Mouse (Mus musculus): ENCODE results near the gene Lrrc61.

Lrrc61 gene

GRCm38 (mm10) chr6:48591871-48592270 lies 37.3 kb downstream of the Lrrc61 start:
- DNase-seq (ENCODE audit: low read depth, low spot score), result no peak

- DNase-seq (ENCODE audit: low read depth, low spot score), result peak; percentile 69
Measured at GRCm38 (mm10) chr6:48593158-48594042, 38.8 kb downstream of the Lrrc61 start, which contains the start of the genes Repin1 and Gm44965. Gene Repin1 (plus strand): TSS chr6:48593883. Gene Gm44965 (plus strand): TSS chr6:48593941.

GRCm38 (mm10) chr6:48594043-48594738 lies 39.6 kb downstream of the Lrrc61 start:
- DNase-seq (ENCODE audit: low read depth, low spot score), result peak; percentile 68

- no peak for DNase-seq (ENCODE audit: low read depth, low spot score)
Measured at GRCm38 (mm10) chr6:48595278-48595677, 40.7 kb downstream of the Lrrc61 start.

- DNase-seq (ENCODE audit: low read depth, low spot score), result no peak
Measured at GRCm38 (mm10) chr6:48596545-48597232, 42.1 kb downstream of the Lrrc61 start.

- DNase-seq (ENCODE audit: low read depth, low spot score), result no peak
Measured at GRCm38 (mm10) chr6:48597233-48597625, 42.6 kb downstream of the Lrrc61 start.

GRCm38 (mm10) chr6:48600594-48600993 lies 46.0 kb downstream of the Lrrc61 start:
- DNase-seq (ENCODE audit: low read depth, low spot score), result no peak

GRCm38 (mm10) chr6:48601271-48602079 lies 46.9 kb downstream of the Lrrc61 start, which contains the start of gene Zfp775:
Gene Zfp775 (plus strand): TSS chr6:48602063.
- DNase-seq (ENCODE audit: low read depth, low spot score), result peak; percentile 93

GRCm38 (mm10) chr6:48602080-48602741 lies 47.6 kb downstream of the Lrrc61 start:
- DNase-seq (ENCODE audit: low read depth, low spot score), result peak; percentile 45

- DNase-seq (ENCODE audit: low read depth, low spot score), result no peak
Measured at GRCm38 (mm10) chr6:48608124-48608523, 53.5 kb downstream of the Lrrc61 start.

- DNase-seq (ENCODE audit: low read depth, low spot score), result no peak
Measured at GRCm38 (mm10) chr6:48609512-48609911, 54.9 kb downstream of the Lrrc61 start.

GRCm38 (mm10) chr6:48610657-48611056 lies 56.1 kb downstream of the Lrrc61 start:
- DNase-seq (ENCODE audit: low read depth, low spot score), result no peak

- no peak for DNase-seq (ENCODE audit: low read depth, low spot score)
Measured at GRCm38 (mm10) chr6:48613464-48613863, 58.9 kb downstream of the Lrrc61 start.

GRCm38 (mm10) chr6:48614756-48615155 lies 60.2 kb downstream of the Lrrc61 start:
- DNase-seq (ENCODE audit: low read depth, low spot score), result no peak

GRCm38 (mm10) chr6:48620031-48620430 lies 65.4 kb downstream of the Lrrc61 start:
- DNase-seq (ENCODE audit: low read depth, low spot score), result no peak

All from CD4-positive, CD25-positive, alpha-beta regulatory T cell, adult 2 months (primary cell).